Mouse (Mus musculus) c-Kit-positive CD71-negative TER-119-negative erythroid progenitor cells, embryonic 14.5 days (primary cell): ENCODE measurements around the gene Mdk.
A peak's percentile ranks its signal among the peaks of the same experiment; 100 is the strongest.

Experiments
- DNase-seq: peaks from one replicate; pipeline ENCODE4 v3.0.0-alpha.2; 2013; ENCODE audit warnings: low read depth

Gene Mdk

DNA sequence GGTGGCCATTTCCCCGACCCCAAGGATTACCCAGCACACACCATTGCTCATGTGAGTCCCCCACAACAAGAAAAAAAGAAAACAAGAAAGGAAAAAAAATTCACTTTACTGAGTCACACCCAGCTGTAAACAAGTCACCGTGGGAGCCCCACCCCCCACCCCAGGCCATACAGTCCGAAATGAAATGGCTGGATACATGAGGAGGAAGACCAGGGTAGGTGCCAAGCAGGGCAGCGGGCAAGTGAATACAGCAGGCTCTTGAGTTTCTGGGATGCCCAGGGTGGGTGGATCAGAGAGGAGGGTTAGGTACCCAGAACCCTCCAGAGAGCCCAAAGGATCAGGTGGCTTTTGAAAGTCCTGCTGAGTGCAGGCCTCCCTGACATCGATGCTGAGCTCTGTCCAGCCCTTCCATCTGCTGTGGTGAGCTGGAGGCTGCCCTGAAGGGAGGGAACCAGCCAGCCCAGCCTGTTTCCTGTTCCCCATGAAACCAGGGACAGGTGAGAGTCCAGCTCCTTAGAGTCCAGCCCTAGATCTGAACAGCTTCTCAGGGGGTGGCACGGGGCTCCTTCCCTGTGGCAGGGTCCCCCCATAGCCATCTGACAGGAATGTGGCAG is 747 bp upstream of the Mdk start:
- no peak for DNase-seq

DNA sequence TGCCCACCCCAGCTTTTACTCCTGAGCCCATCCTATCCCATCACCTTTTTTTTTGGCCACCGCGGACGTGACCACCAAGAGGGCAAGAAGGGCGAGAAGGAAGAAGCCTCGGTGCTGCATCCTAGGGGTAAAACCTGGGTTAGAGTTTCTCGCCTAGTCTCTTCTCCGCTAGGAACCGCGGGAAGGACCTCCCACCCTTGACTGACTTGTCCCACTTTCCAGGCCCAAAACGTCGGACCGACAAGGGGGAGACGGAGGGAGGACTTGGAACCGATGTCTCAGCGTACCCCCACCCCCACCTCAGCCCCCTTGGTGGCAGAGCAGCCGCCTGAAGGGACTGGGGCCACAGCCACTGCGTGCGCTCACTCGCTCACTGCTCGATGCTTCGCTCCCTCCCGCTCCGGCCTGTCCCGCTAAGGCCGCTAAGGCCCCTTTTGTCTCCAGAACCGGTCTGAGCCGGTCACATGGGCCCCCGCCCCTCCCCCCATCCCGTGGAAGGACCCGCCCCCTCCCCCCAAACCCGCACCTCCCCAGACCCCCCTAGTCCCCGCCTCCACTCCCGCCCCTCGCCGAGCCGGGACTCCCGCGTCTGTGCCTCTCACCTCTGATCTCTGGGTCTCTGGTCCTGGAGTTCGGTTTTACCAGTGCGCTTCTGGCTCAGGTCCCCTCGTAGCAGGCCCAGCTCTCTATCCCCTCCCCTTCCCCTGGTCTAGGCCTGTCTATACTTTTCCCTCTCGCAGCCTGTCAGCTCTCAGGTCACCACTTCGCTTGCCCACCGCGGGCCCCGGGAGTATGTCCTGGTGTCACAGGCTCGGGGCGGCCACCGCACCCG is 553 bp downstream of the Mdk start:
- DNase-seq = no peak

DNA sequence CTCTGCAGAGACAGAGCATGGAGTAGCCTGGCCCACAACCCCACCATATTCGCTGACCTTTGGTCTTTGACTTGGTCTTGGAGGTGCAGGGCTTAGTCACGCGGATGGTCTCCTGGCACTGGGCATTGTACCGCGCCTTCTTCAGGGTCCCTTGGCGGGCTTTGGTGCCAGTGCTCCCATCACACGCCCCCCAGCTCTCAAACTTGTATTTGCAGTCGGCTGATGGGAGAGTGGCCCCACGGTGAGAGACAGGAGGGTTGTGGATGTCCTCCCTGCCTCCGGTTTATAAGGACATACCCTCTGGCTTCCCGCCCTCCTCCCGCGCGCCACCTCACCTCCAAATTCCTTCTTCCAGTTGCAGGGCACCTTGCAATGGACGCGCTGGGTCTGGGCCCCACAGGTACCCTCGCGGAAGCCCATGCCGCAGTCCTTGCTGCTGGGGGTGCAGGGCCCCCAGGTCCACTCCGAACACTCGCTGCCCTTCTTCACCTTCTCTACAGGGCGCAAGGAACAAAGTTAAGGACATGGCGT is 1.3 kb downstream of the Mdk start:
- no peak for DNase-seq

DNA sequence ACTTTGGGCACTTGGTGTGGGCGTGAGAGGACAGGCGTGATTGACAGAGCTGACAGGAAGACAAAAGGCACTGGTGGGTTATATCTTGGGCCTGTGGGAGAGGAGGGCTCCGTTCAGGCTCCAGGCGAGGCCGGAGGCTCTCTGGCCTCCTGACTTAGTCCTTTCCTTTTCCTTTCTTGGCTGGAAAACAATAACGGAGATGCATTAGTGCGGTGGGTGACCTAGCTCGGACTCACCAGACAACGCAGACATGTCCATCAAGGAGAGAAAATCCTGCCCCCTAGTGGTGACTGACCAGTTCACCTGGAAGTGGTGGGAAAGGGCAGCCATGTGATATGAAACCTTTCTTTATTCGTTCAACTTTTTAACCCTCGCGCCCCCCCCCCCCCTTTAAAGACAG is 2.2 kb downstream of the Mdk start:
- DNase-seq = no peak

DNA sequence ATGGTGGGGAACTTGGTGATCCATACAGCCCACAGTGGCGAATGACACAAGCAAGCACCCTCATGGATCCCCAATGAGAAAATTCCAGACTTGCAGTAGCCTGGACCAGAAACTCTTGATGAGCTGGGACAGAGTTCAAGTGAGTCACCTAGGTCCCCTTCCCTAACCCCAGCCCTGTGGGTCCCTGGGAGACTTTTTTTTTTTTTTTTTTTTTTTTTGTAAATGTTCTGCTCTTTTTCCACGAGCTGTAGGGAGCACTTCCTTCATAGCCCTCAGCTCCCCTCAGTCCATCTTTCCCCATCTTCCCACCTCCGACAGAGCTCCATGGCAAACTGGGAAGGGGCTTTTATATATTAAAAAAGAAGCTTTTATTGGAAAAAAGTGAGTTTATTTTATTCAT is 2.6 kb downstream of the Mdk start:
- DNase-seq = no peak

DNA sequence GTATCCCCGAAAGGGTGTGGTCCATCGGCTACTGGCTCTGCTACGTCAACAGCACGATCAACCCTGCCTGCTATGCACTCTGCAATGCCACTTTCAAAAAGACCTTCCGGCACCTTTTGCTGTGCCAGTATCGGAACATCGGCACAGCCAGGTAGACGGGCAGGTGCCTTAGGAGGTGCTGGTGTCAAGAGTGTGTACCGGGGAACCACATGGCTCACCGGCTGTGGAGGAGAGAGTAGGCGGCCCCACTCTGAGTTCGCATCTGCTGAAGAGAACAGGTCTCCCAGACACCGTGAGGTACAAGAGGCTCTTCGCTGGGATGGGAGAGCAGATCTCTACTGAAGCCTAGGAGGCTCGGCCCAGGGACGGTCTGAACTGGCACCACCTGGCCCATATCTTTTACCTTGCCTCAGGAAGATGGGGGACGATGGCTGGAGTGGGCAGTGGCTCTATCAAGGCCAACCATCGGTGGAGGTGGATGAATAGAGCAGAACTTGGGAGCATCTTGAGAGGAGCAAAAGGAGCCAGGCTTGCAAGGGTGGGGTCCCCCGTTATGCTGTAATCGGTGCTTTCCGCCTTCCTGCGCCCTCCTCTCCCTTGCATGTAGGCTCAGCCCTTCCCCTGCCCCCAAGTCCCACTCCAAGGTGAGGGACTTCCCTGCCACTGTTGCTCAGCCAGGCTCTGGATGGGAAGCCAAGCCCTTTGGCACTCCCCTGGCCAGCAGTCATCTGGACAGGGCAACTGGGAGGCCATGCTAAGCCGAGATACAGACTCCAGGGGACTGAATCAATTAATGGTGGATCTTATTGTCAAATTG is 3.4 kb downstream of the Mdk start:
- no peak for DNase-seq

DNA sequence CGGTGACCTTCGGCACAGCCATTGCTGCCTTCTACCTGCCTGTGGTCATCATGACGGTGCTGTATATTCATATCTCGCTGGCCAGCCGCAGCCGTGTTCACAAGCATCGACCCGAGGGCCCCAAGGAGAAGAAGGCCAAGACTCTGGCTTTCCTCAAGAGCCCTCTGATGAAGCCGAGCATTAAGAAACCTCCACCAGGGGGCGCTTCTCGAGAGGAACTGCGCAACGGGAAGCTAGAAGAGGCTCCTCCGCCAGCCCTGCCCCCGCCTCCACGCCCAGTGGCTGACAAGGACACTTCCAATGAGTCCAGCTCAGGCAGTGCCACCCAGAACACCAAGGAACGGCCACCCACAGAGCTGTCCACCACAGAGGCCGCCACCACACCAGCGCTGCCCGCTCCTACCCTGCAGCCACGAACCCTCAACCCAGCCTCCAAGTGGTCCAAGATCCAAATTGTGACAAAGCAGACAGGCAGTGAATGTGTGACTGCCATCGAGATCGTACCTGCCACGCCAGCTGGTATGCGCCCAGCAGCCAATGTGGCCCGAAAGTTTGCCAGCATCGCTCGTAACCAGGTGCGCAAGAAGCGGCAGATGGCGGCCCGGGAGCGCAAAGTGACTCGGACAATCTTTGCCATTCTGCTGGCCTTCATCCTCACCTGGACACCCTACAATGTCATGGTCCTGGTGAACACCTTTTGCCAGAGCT is 4.1 kb downstream of the Mdk start:
- DNase-seq = peak; percentile 87

DNA sequence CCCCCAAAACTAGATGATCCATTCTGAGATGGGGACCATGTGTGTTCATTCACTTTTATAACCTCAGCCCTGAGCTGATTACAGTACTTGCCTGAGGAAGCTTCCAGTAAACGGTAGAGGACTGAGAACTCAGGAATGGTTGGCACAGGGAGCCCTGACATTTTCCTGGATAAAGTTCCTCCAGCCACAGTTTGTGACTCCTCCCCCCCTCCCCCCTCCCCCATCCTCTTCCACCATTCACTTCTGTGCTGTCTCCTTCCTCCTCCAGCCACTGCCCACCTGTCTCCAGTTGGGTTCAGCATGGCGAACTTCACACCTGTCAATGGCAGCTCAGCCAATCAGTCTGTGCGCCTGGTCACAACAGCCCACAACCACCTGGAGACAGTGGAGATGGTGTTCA is 5.1 kb downstream of the Mdk start, which contains the start of gene Chrm4:
Gene Chrm4, plus strand, starts transcription at position 301 of the 400 bp plus-strand sequence.
- DNase-seq = no peak

DNA sequence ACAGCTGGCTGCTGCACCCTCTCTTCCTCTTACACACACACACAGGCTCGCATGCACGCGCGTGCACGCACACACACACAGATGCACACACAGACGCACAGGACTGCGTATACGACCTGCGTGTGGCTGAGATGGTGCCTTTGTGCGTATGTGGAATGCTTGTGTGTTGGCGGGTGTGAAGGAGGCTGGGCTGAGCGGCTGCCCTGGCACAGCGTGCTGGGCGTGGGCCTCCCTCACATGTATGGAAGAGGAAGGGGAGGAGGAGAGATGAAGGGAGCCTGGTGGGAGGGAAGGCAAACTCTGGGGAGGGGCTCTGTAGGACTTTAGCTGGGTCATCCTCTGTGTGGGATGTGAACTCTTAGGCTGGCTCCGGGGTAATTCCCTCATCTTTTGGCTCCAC is 6.7 kb downstream of the Mdk start:
- no peak for DNase-seq

DNA sequence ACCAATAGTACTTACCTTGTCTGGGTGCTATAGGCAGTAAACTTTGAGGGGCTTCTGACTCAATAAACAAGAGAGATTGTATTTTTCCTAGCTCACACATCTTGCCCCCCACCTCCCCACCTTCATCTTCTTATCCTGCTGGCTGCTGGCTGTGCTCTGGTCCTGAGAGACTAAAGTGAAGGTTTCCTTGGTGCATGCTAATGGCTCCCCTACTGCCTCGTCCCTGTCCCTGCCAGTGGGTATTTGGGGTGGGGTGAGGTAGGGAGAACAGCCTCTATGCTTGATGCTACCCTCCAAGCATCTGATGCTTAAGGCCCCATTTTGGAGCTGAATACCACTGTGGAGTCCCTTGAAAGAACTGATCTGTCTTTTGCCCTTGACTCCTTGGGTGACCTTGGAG is 7.4 kb downstream of the Mdk start:
- no peak for DNase-seq

DNA sequence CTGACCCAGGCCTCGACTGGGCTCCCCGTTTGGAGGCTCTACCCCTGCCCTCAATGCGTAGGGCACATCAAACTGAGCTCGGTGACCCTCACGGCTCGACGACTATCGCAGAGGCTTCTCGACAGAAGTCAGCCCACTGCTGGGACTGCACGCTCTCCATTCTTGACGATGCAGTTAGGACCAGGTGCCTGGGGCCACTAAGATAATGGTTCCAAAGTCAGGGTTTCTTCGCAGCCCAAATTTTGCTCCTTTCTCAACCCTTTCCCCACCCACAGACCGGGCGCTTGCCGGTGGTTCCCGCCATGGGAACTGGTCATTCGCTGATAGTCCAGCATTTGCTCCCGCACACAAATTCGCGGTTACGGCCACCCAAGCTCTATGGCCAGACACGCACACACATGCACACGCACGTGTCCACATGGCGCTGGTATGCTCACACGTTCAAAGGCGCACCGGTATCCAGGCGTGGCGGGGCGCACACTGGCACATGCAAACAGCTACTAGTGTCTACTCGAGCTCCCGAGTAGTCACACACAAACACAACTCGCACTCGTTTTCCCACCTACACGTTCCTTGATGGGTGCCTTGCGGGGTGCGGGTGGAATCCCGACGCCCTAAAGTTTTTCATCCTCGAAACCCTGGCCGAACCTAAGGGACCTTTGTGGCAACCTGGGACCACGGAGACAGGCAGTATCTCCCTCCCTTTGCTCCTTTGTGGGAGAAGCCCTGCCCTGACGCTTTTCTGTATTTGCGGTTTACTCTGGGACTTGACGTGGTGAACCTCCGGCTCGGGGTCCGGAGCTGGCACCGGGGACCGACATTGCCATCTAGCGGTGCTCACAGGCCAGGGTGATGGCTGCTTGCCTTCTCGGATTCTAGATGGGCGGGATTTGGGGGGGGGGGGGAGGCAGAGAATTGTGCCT is 8.4 kb downstream of the Mdk start:
- peak; percentile 74 for DNase-seq

DNA sequence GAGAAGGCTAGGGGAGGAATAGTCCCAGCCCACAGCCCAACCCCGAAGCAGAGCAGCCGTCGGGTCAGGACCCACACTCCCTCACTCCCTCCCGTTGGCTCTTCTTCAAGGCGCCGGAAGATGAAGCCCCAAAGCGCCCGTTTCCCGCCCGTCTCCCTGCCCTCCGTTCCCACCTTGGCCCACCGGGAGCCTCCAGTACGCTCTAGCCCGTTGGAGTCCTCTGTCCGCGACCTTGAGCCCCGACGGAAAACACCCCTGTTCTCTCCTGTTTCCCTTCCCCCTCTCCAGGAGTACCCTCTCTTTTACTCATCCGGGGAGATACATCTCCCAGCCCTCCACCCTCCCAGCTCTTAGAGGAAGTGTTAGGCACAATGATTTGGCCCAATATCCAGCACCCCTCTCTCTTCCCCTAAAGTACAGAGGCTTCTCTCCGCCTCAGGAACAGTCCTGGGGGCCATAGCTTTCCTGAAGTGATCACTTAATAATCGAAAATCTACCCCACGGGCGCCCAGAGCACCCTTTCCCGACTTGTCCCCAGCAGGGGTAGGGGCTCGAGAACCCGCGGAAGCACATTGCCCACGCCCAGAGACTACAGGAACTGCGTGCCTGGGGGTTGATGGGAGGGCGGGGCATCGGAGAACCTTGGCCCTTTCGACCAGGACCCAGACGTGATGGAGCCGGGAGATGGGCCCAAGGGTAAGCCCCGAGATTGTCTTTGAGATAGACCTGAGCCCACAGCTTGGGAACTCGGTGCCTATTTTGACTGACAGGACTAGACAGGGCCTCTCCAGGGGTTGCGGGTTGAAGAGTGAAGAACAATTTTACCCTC is 9.3 kb downstream of the Mdk start:
- DNase-seq = no peak

DNA sequence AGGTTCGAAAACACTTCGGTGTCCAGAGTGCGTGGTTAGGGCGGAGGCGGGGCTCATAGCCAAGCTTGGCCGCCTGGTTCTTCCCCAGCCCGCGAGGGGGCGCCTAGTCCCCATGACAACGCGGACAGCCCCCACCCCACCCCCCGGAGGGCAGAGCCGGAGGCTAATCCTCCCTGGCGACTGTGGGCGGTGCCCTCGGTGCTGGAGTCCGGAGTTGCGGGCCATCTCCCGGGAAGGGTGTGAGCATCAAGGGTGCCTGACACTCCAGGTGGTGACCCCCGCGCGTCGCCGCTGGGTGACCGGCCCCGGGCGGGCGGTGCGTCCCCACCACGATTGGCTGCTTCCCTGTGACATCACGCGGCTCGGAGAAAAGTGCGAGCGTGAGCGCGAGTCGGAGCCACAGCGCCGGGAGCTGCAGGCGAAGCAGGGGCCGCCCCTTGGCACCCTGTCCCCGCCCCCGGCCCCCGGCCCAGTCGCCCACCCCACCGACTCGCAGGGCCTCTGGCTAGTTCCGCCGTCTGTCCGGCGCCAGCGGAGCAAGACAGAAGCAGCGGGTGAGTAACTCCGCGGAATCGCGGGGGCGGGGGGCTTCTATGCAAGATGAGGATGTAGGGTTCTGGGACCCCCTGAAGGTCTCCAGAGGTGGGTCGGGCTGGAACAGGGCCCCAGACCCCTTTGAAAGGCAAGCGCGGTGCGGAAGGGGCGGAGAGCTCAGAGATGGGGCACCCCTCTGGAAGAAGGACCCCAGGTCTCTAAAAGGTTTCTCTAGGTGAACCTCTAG is 10.1 kb downstream of the Mdk start:
- DNase-seq = no peak

DNA sequence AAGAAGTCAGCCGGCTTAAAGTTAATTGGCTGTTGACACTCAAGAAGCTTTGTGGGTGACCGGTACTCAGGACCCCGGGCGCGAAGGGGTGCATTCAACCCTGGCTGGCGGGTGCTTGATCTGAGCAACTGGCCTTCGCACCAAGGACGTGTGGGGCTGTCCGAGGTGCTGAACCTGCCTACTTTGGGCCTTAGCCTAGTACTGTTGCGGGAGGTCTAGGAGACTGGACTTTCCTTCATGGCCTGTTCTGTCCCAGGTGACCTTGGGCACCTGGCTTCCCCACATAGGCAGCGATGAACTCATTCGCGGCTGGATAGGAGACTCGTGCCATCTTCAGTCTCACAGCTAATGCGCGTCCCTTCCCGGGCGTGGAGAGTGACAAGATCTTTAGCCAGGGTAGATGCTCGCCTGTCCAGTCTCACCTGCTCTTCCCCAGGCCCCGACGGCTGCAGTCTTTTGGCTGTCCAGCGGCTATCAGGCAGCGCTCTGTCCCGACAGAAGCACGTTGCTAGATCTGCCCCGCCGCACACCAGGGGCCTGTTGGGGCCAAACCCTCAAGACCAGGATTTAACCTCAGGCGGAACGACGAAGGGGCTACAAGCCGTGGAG is 10.8 kb downstream of the Mdk start:
- peak; percentile 78 for DNase-seq

DNA sequence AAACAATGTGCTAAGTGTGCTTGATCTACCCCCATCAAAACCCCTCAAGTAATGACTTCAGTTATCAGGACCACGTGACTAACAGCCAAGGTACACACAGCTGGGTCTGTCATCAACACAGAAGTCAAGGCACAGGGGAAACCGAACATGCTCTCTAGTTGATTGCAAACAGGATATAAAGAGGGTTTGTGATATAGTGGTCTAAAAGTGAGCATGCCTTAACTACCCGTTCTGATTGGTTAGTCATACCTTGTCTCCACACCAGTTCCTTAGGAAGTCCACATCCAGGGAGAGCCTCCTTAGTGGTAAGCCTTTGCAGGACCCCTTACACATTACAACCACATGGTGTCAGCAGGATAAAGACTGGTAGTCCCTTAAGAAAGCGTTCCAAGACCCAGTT is 12.0 kb downstream of the Mdk start:
- DNase-seq = no peak

DNA sequence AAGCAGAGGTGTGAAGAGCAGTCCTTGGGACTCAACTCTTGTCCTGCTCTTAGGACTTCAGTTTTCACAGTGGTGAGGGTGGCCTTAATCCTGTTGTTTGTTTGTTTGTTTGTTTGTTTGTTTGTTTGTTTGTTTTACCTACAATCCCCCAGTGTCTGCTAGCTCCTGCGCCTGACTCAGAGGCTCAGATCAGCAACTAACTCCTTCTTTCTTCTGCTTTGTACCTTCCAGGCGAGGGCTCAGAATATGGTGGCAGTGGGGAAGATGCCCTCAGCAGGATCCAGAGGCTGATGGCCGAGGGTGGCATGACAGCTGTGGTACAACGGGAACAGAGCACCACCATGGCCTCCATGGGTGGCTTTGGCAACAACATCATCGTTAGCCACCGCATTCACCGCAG is 15.0 kb downstream of the Mdk start:
- no peak for DNase-seq

DNA sequence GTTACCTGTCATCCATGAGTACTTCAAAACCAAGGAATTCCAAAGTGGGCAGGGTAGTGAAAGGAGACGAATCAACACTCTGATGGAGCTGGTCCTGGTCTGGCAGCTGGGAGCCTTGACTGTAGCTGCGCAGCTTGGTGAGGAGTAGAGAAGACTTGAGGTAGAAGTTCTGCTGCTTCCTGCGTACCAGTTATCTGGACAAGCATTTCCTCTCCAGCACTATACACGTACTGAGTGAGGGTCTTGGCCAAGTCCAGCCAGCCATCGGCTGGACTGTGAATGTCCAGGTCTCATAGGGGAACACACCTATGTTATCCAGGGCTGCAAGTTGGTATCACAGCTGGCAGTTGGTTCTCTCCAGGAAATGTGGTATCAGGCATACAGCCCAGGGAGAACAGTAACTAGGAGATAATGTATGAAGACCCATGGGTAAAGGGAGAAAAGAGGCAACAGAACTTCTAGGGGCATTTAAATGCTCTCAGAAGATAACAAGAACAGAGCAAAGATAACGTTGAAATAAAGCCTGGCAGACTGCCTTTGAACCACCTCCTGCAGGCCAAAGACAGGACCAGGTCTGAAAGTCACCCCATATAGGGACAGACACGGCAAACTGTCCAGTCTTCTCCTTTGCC is 15.6 kb downstream of the Mdk start:
- no peak for DNase-seq
